In genomic region chr17:43952219-43952618, GRCm38 (mm10) we compare ENCODE assay signal across 9 mouse cellular contexts.
A peak's percentile ranks its signal among the peaks of the same experiment; 100 is the strongest.
DNase-seq lines count a peak whose midpoint lies in the region; ATAC-seq and TF ChIP-seq lines count a peak whose summit lies in the region.
"Had no signal": no experiment of that assay in that cellular context is flagged by ENCODE, and none has a peak within 500 bp of the region (broad histone marks: within the 10 kb centered on the region; RNA-seq: fewer than 3 reads in every experiment).

No protein-coding gene starts in this region.

- H3K4me2 ChIP-seq in kidney, embryonic 15.5 days: peak overlapping the region; percentile 18; the same call in 1 of the 2 replicates
- no peak overlapping the region for H3K4me2 ChIP-seq in neural tube, embryonic 11.5 days (ENCODE audit: low read depth)

- TF ChIP-seq POLR2A in kidney, adult 2 months (IDR thresholded peaks at IDR 0.05; ENCODE audit: low read depth, low read length): no peak
- no peak for TF ChIP-seq POLR2A in cortical plate, adult 2 months (IDR thresholded peaks at IDR 0.05; ENCODE audit: extremely low read depth, insufficient read depth, low read length)

- DNase-seq in kidney, adult 2 months: no peak
- DNase-seq in neural tube, embryonic 11.5 days (ENCODE audit: low spot score): peak; percentile 58
- no peak for DNase-seq in layer of hippocampus, adult 18-20 months (ENCODE audit: low spot score in 2 of 2)
- DNase-seq in thymus, adult 18-20 months: no peak
- no peak for DNase-seq in urinary bladder, adult 18-20 months (ENCODE audit: low spot score in 2 of 2)

- no peak overlapping the region for H3K27ac ChIP-seq in kidney, embryonic 15.5 days
- no peak overlapping the region for H3K27ac ChIP-seq in kidney, adult 2 months (ENCODE audit: insufficient read depth, low read depth, low read length)
- H3K27ac ChIP-seq in cortical plate, adult 2 months (ENCODE audit: insufficient read depth, low read length): peak overlapping the region; percentile 81
- H3K27ac ChIP-seq in neural tube, embryonic 11.5 days (ENCODE audit: low read depth, low read length): peak overlapping the region; percentile 74

- no peaks in the 10 kb centered on the region for H3K36me3 ChIP-seq in kidney, embryonic 15.5 days
- no peaks in the 10 kb centered on the region for H3K36me3 ChIP-seq in kidney, adult 2 months (ENCODE audit: control insufficient read depth, insufficient read depth, low read length)
- no peaks in the 10 kb centered on the region for H3K36me3 ChIP-seq in neural tube, embryonic 11.5 days (ENCODE audit: control insufficient read depth, insufficient read depth, low read length)
- H3K36me3 ChIP-seq: G1E had no signal

- 14% methylated on average over 5 of the region's 5 CpGs for WGBS in kidney, embryonic 15.5 days
- 12% methylated on average over 5 of the region's 5 CpGs for WGBS in kidney, adult 2 months
- WGBS in neural tube, embryonic 11.5 days: 13% methylated on average over 5 of the region's 5 CpGs

- no peak for ATAC-seq in kidney, embryonic 15.5 days (replicated peaks; ENCODE audit: low FRiP score)
- ATAC-seq in hematopoietic stem cell, adult 5-6 weeks (replicated peaks in 1 of 2; ENCODE audit: insufficient read depth in 1 of 2, low FRiP score in 2 of 2, low TSS enrichment in 1 of 2, low read depth in 1 of 2, poor library complexity in 2 of 2, severe bottlenecking in 2 of 2): 0 out of 4 replicates have a peak, but pooled peaks have one; percentile 7 to 37
- ATAC-seq in neural tube, embryonic 11.5 days (ENCODE audit: insufficient read depth, low FRiP score, low TSS enrichment): peak; percentile 71

- no peak overlapping the region for H3K4me3 ChIP-seq in kidney, embryonic 15.5 days (replicated peaks)
- H3K4me3 ChIP-seq in kidney, adult 2 months (ENCODE audit: insufficient read depth, low read depth, low read length): no peak overlapping the region
- peak overlapping the region; percentile 47; the same call in 1 of the 2 replicates for H3K4me3 ChIP-seq in cortical plate, adult 2 months (ENCODE audit: insufficient read depth, low read length)
- H3K4me3 ChIP-seq in neural tube, embryonic 11.5 days (ENCODE audit: low read depth, low read length): no peak overlapping the region

- H3K27me3 ChIP-seq in kidney, embryonic 15.5 days: peaks cover 8% of the 10 kb centered on the region; the same call in 1 of the 2 replicates
- no peaks in the 10 kb centered on the region; the same call in 1 of the 2 replicates for H3K27me3 ChIP-seq in kidney, adult 2 months (replicated peaks; ENCODE audit: control insufficient read depth, insufficient read depth, low read length)
- no peaks in the 10 kb centered on the region for H3K27me3 ChIP-seq in neural tube, embryonic 11.5 days (ENCODE audit: control insufficient read depth, insufficient read depth, low read length)

- H3K9ac ChIP-seq in kidney, embryonic 15.5 days: no peak overlapping the region
- peak overlapping the region; percentile 40 for H3K9ac ChIP-seq in neural tube, embryonic 11.5 days (ENCODE audit: low read length)

- H3K4me1 ChIP-seq in kidney, embryonic 15.5 days: peaks cover 7% of the 10 kb centered on the region; the same call in 1 of the 2 replicates
- H3K4me1 ChIP-seq in kidney, adult 2 months (ENCODE audit: control insufficient read depth, insufficient read depth, low read length): no peaks in the 10 kb centered on the region
- peaks cover 4% of the 10 kb centered on the region; the same call in 1 of the 2 replicates for H3K4me1 ChIP-seq in cortical plate, adult 2 months (ENCODE audit: control insufficient read depth, insufficient read depth, low read length)
- 0 out of 2 replicates have a peak, but pooled peaks cover 5% of the 10 kb centered on the region for H3K4me1 ChIP-seq in neural tube, embryonic 11.5 days (ENCODE audit: control insufficient read depth, insufficient read depth, low read length)

- no peaks in the 10 kb centered on the region for H3K9me3 ChIP-seq in kidney, embryonic 15.5 days (replicated peaks)
- H3K9me3 ChIP-seq in neural tube, embryonic 11.5 days (ENCODE audit: control insufficient read depth, low read length): no peaks in the 10 kb centered on the region

- no peak for TF ChIP-seq CTCF in kidney, adult 2 months (conservative IDR thresholded peaks at IDR 0.05; ENCODE audit: insufficient read depth, insufficient read length, low read depth, low read length)
- TF ChIP-seq CTCF in cortical plate, adult 2 months (IDR thresholded peaks at IDR 0.05; ENCODE audit: extremely low read depth, insufficient read depth, low read length): no peak

Comparison
In these comparisons a context has a peak if more than half of its experiments do, and no peak if none do; other contexts are left out.
1. H3K27ac ChIP-seq: peak in cortical plate, adult 2 months (single experiment) and neural tube, embryonic 11.5 days (single experiment); none in kidney, embryonic 15.5 days (single experiment) and kidney, adult 2 months (single experiment).